In the genomic region with DNA sequence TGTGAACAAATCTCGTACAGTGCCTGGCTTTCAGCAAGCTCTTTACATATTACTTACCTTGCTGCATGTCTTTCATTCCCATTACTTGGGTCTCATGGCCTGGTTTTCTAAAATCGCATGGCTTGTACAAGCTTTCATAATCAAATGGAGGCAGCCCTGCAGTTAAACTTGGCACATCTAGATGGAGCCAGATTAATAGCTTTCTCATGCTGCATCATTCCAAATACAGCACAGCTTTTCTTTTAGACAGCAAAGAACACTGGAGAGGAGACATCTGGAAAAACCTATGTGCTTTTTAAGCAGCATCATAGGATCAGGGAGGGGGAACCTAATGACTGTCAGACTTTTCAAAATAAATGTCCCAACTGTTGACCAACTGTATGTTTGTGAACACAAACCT, we compare ENCODE assay signal across 13 mouse cellular contexts. TPM values are rescaled to one million over a fixed set of nuclear protein-coding genes. Genes with fewer than 3 reads are reported as not detected.
DNase-seq lines count a peak whose midpoint lies in the region; ATAC-seq and TF ChIP-seq lines count a peak whose summit lies in the region.
"Had no signal": no experiment of that assay in that cellular context is flagged by ENCODE, and none has a peak within 500 bp of the region (broad histone marks: within the 10 kb centered on the region; RNA-seq: fewer than 3 reads in every experiment).

No protein-coding gene starts in this region.

- no peaks in the 10 kb centered on the region for H3K4me1 ChIP-seq in cerebellum, adult 2 months (ENCODE audit: control insufficient read depth, insufficient read depth, low read length)
- H3K4me1 ChIP-seq in hindbrain, embryonic 14.5 days (replicated peaks; ENCODE audit: control insufficient read depth, insufficient read depth, low read length) = no peaks in the 10 kb centered on the region
- H3K4me1 ChIP-seq in hindbrain, embryonic 10.5 days (replicated peaks) = no peaks in the 10 kb centered on the region
- H3K4me1 ChIP-seq in liver, postnatal 0 days (ENCODE audit: insufficient read depth) = no peaks in the 10 kb centered on the region
- no peaks in the 10 kb centered on the region for H3K4me1 ChIP-seq in liver, embryonic 12.5 days
- H3K4me1 ChIP-seq in brown adipose tissue, adult 24 weeks (ENCODE audit: control insufficient read depth, insufficient read depth, insufficient read length, low read length) = peaks cover 3% of the 10 kb centered on the region; the same call in 1 of the 2 replicates
- H3K4me1 ChIP-seq: liver, embryonic 15.5 days had no signal

- H3K9me3 ChIP-seq in hindbrain, embryonic 14.5 days (ENCODE audit: control insufficient read depth, low read length) = no peaks in the 10 kb centered on the region
- H3K9me3 ChIP-seq in hindbrain, embryonic 10.5 days = no peaks in the 10 kb centered on the region
- no peaks in the 10 kb centered on the region for H3K9me3 ChIP-seq in liver, postnatal 0 days (ENCODE audit: low read length)
- no peaks in the 10 kb centered on the region for H3K9me3 ChIP-seq in liver, embryonic 12.5 days (replicated peaks)
- H3K9me3 ChIP-seq: liver, embryonic 15.5 days had no signal

- ATAC-seq in hindbrain, embryonic 14.5 days (ENCODE audit: low FRiP score) = no peak
- ATAC-seq in liver, postnatal 0 days = no peak
- no peak for ATAC-seq in liver, embryonic 12.5 days

- TF ChIP-seq POLR2A in cerebellum, adult 2 months (IDR thresholded peaks at IDR 0.05; ENCODE audit: borderline replicate concordance, insufficient read depth, low read length) = no peak

- H3K27me3 ChIP-seq in cerebellum, adult 2 months (ENCODE audit: control insufficient read depth, insufficient read depth, low read length) = no peaks in the 10 kb centered on the region
- no peaks in the 10 kb centered on the region for H3K27me3 ChIP-seq in hindbrain, embryonic 14.5 days (ENCODE audit: control insufficient read depth, insufficient read depth, low read length)
- H3K27me3 ChIP-seq in hindbrain, embryonic 10.5 days (ENCODE audit: insufficient read depth, poor library complexity, severe bottlenecking) = no peaks in the 10 kb centered on the region
- no peaks in the 10 kb centered on the region for H3K27me3 ChIP-seq in liver, postnatal 0 days (ENCODE audit: insufficient read depth, low read length)
- no peaks in the 10 kb centered on the region for H3K27me3 ChIP-seq in liver, embryonic 12.5 days (replicated peaks)
- H3K27me3 ChIP-seq: liver, embryonic 15.5 days had no signal

- WGBS in cerebellum, adult 2 months = 38% methylated on average over 2 of the region's 2 CpGs
- 83% methylated on average over 2 of the region's 2 CpGs for WGBS in hindbrain, embryonic 14.5 days
- WGBS in hindbrain, embryonic 10.5 days = 79% methylated on average over 2 of the region's 2 CpGs
- WGBS in liver, postnatal 0 days (ENCODE audit: insufficient replicate concordance) = 61% methylated on average over 2 of the region's 2 CpGs
- WGBS in liver, embryonic 12.5 days (ENCODE audit: insufficient replicate concordance) = 61% methylated on average over 2 of the region's 2 CpGs

- TF ChIP-seq CTCF in cerebellum, adult 2 months (IDR thresholded peaks at IDR 0.05; ENCODE audit: borderline replicate concordance, insufficient read depth, low read depth, low read length) = no peak; the same call in 1 of the 2 replicates
- TF ChIP-seq CTCF in liver, postnatal 0 days (IDR thresholded peaks at IDR 0.05; ENCODE audit: low read depth) = peak; percentile 53

- H3K36me3 ChIP-seq in hindbrain, embryonic 14.5 days (replicated peaks; ENCODE audit: control insufficient read depth, insufficient read depth) = no peaks in the 10 kb centered on the region
- no peaks in the 10 kb centered on the region for H3K36me3 ChIP-seq in hindbrain, embryonic 10.5 days
- no peaks in the 10 kb centered on the region for H3K36me3 ChIP-seq in liver, postnatal 0 days (replicated peaks; ENCODE audit: insufficient read depth, low read length)
- H3K36me3 ChIP-seq in liver, embryonic 12.5 days = no peaks in the 10 kb centered on the region
- H3K36me3 ChIP-seq: liver, embryonic 15.5 days had no signal

- no peak overlapping the region for H3K27ac ChIP-seq in cerebellum, adult 2 months (ENCODE audit: insufficient read depth, low read length)
- no peak overlapping the region for H3K27ac ChIP-seq in hindbrain, embryonic 14.5 days
- no peak overlapping the region for H3K27ac ChIP-seq in hindbrain, embryonic 10.5 days
- H3K27ac ChIP-seq in liver, postnatal 0 days (ENCODE audit: low read depth) = no peak overlapping the region
- no peak overlapping the region for H3K27ac ChIP-seq in liver, embryonic 12.5 days
- peak overlapping the region; percentile 60 for H3K27ac ChIP-seq in brown adipose tissue, adult 24 weeks (replicated peaks; ENCODE audit: low read depth, low read length)
- H3K27ac ChIP-seq: liver, embryonic 15.5 days had no signal

- no peak overlapping the region for H3K4me2 ChIP-seq in hindbrain, embryonic 14.5 days (replicated peaks)
- H3K4me2 ChIP-seq in liver, postnatal 0 days (ENCODE audit: low read depth, low read length) = no peak overlapping the region
- no peak overlapping the region for H3K4me2 ChIP-seq in liver, embryonic 12.5 days
- H3K4me2 ChIP-seq: liver, embryonic 15.5 days had no signal

- no peak for TF ChIP-seq EP300 in liver, postnatal 0 days (IDR thresholded peaks at IDR 0.05; ENCODE audit: low read depth)

- no peak overlapping the region for H3K9ac ChIP-seq in hindbrain, embryonic 14.5 days
- H3K9ac ChIP-seq in liver, postnatal 0 days (replicated peaks) = no peak overlapping the region
- no peak overlapping the region for H3K9ac ChIP-seq in liver, embryonic 12.5 days
- H3K9ac ChIP-seq: liver, embryonic 15.5 days had no signal

- DNase-seq in cerebellum, adult 2 months = peak; percentile 6 to 31
- DNase-seq in cerebellum, adult 11-12 months = no peak
- peak; percentile 44 for DNase-seq in hindbrain, embryonic 14.5 days (ENCODE audit: low spot score)
- no peak for DNase-seq in hindbrain, embryonic 10.5 days (ENCODE audit: low spot score)
- DNase-seq in liver, postnatal 0 days = no peak
- DNase-seq in urinary bladder, postnatal 25 days (ENCODE audit: low spot score) = no peak
- DNase-seq: kidney, adult 9 months; thymus, adult 18-20 months had no signal

- no peak overlapping the region for H3K4me3 ChIP-seq in cerebellum, adult 2 months (replicated peaks; ENCODE audit: insufficient read depth, low read depth, low read length)
- no peak overlapping the region for H3K4me3 ChIP-seq in hindbrain, embryonic 14.5 days (replicated peaks; ENCODE audit: low read length)
- H3K4me3 ChIP-seq in hindbrain, embryonic 10.5 days = no peak overlapping the region
- H3K4me3 ChIP-seq in liver, postnatal 0 days (ENCODE audit: low read depth, low read length) = no peak overlapping the region
- no peak overlapping the region for H3K4me3 ChIP-seq in liver, embryonic 12.5 days
- no peak overlapping the region for H3K4me3 ChIP-seq in brown adipose tissue, adult 24 weeks (ENCODE audit: insufficient read depth, low read depth, low read length)
- H3K4me3 ChIP-seq: liver, embryonic 15.5 days had no signal

RNA-seq across cellular contexts. Expression of a gene that starts 16.3 kb away (rescaled TPM):
- polyA plus RNA-seq in cerebellum, adult 2 months (2012; rRNA removed) = 10.9 and 11.2 TPM in 2 replicates
- 31.7 and 32.9 TPM in 2 replicates for polyA plus RNA-seq in hindbrain, embryonic 14.5 days (2014; fragmentation: Nextera tagmentation; extraction: Ambion mirVana)
- 29.7 and 31.9 TPM in 2 replicates for polyA plus RNA-seq in hindbrain, embryonic 10.5 days (2016; fragmentation: Nextera tagmentation; extraction: Ambion mirVana)
- 1.5 and 2.0 TPM in 2 replicates for polyA plus RNA-seq in liver, postnatal 0 days (2015; fragmentation: Nextera tagmentation; extraction: Ambion mirVana)
- polyA plus RNA-seq in liver, embryonic 12.5 days (2016; fragmentation: Nextera tagmentation; extraction: Ambion mirVana) = 5.3 and 5.4 TPM in 2 replicates
- polyA plus RNA-seq in brown adipose tissue, adult 24 weeks (2012; ENCODE audit: insufficient read depth, insufficient read length, missing spikeins) = 5.0 and 5.2 TPM in 2 replicates

RNA-seq across cellular contexts. Expression of a gene that starts 19.1 kb away (rescaled TPM):
- polyA plus RNA-seq in cerebellum, adult 2 months (2012; rRNA removed) = not detected in 2 replicates
- not detected in 2 replicates for polyA plus RNA-seq in hindbrain, embryonic 14.5 days (2014; fragmentation: Nextera tagmentation; extraction: Ambion mirVana)
- not detected in 2 replicates for polyA plus RNA-seq in hindbrain, embryonic 10.5 days (2016; fragmentation: Nextera tagmentation; extraction: Ambion mirVana)
- polyA plus RNA-seq in liver, postnatal 0 days (2015; fragmentation: Nextera tagmentation; extraction: Ambion mirVana) = 86.1 and 90.2 TPM in 2 replicates
- 16.8 and 18.2 TPM in 2 replicates for polyA plus RNA-seq in liver, embryonic 12.5 days (2016; fragmentation: Nextera tagmentation; extraction: Ambion mirVana)
- polyA plus RNA-seq in brown adipose tissue, adult 24 weeks (2012; ENCODE audit: insufficient read depth, insufficient read length, missing spikeins) = not detected in 2 replicates
- polyA plus RNA-seq: C2C12; heart, embryonic 14.5 days had no signal

Comparison
In these comparisons a context has a peak if more than half of its experiments do, and no peak if none do; other contexts are left out.
1. DNase-seq: peak in cerebellum, adult 2 months (2 of 2) and hindbrain, embryonic 14.5 days (single experiment); none in cerebellum, adult 11-12 months (single experiment), hindbrain, embryonic 10.5 days (single experiment), liver, postnatal 0 days (single experiment) and urinary bladder, postnatal 25 days (single experiment).
2. RNA of a gene that starts 19.1 kb away (polyA plus RNA-seq): 86.1 to 90.2 TPM in liver, postnatal 0 days and 16.8 to 18.2 TPM in liver, embryonic 12.5 days; not detected in brown adipose tissue, adult 24 weeks, not detected in hindbrain, embryonic 14.5 days, not detected in hindbrain, embryonic 10.5 days and not detected in cerebellum, adult 2 months; every median in the first group is over 10 times any median in the second.